Mouse (Mus musculus) left cerebral cortex, postnatal 10 days (tissue): ENCODE results near the gene Actn1. TPM values are rescaled to one million over a fixed set of nuclear protein-coding genes. Genes with fewer than 3 reads are reported as not detected.

Experiments
- DNase-seq, 2 experiments: peaks; one replicate each; pipeline ENCODE4 v3.0.0; 2021 to 2022; ENCODE audit warnings: low spot score in 2 of 2, mixed read lengths in 1 of 2; ENCODE audit errors: extremely low spot score in 1 of 2
- intact Hi-C: fragments of 180-260 bp; cut with DNase I; formaldehyde crosslinking; loops from one replicate; pipeline ENCODE4 v1.15.1; 2025
- total RNA-seq, 2 experiments: library from RNA; stranded (reverse); gene quantifications; 2 replicates each; pipeline ENCODE4 v1.2.3; 2021

Gene Actn1
- total RNA-seq, 2 experiments from 2014 or later, result 88.2 to 103 TPM

DNA sequence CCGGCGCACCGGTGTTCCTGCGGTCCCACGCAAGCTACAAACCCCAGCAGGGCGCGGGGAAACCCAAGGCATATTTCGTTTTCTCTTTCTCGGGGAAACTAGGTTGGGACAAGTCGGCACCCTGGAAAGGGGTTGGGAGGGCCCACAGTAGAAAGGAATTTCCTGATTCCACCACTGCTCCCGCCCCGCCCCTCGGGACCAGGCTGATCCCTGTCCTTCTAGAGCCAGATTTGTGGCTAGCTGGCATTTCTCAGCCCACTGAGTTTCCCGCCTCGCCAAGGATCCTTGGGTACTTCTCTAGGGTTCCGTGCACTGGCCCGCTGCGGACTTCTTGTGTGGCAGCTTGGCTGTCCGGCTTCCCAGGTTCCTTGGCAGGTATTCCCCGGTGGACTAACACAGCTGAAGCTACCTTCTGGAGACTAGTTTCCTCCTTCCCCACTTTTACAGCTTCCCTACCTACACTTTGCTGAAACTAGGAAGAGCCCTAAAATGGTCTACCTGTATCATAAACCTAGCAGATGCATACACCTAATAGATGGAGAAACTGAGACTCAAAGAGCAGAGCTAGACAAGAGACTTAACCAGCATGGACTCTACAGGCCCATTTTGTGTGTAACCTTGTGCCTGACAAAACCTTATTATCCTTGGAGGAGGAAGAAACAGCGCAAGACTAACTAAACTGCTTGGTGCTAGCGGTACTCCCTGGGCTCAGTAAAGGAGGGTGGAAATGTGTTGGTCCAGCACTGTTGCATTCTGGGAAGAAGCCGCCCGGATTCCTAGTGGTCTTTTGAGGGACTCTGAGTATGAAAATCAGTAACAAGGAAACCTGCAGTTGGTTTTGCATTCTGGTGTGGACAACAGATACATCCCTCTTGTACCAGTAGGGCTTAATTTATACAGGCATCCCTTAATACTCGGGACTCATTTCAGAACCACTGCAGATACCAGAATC is 849 bp upstream of the Actn1 start:
- intact Hi-C loops, result no loop called here
- no peak for DNase-seq

- DNase-seq, result peak; percentile 31 to 79
- intact Hi-C loops, result loop anchor here (5.0 kb wide), 2 partner anchors 62 to 108 kb away; no protein-coding TSS in a partner anchor
Observed at GRCm38 (mm10) chr12:80259216-80260055, 735 bp downstream of the Actn1 start.

DNA sequence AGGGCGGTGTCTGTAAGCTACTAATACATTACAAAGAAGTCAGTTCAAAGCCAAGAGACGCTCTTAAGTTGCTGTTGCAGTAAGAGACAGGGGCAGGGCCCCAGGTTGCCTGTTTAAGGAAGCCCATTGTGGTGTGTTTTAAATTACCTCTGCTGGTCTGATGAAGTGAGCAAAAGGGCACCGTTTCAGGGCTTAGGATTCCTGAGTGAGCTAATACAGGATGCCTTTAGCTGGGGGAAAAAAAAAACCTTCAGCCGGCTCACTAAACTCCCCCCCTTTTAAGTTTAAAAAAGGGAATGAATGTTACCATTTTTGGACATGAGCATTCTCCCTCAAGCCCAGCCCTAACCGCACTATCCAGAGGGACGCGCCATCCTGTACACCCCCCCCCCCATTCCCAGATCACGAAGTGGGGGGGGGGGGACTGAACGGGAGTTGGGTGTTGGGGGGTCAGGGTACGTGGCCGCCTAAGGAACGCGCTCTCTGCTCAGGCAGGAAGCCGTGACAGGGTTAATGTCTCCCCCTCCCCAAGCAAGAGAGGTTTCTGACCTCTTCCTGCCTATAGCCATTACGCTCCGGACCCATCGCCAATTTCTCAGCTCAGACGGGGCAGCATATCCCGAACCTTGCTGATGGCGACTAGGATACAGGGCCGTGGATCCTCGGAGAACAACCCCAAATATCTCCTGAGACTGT is 1.5 kb downstream of the Actn1 start:
- intact Hi-C loops, result loop anchor here (5.0 kb wide), 2 partner anchors 61 to 109 kb away; no protein-coding TSS in a partner anchor
- DNase-seq, result no peak

DNA sequence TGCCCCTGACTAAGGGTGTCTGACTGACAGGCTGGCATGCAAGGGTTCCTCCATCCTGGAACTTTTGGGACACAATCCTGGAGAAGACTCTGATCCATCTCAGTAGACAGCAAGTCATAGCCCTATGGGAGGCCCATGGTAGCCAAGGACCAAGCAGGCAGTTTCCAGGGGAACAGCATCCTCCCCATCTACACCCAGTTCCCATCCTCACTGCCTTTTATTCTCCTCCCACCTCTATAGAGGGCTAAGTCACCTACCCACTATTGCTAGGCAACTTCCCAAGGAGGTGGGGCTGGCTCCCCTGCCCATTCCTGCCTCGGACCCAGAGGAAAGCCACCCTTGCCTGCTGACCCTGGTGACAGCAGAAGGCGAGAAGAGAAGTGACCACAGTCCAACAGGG is 8.2 kb downstream of the Actn1 start:
- no peak for DNase-seq
- intact Hi-C loops, result no loop called here

GRCm38 (mm10) chr12:80251554-80251953 is 8.6 kb downstream of the Actn1 start:
- DNase-seq, result no peak
- intact Hi-C loops, result no loop called here

- no peak for DNase-seq
- intact Hi-C loops, result no loop called here
Observed at GRCm38 (mm10) chr12:80249539-80249938, 10.6 kb downstream of the Actn1 start.

DNA sequence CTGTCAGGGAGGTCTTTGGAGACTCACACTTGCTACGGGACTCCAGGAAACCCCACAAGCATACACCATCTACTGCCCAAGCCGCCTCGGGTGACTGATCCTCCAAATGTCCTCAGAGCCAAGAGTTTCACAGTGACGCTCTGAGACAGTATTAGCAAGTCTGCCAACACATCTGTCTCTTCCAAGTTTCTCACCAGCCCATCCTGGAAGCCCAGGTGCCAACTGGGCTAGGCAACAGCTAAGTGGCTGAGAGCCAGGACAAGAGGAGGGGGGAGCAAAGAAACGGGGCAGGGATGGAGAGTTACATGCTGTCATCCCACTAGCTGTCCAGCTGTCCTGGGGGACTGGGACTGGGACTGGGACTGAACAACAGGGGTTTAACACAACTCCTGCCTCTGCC is 13.1 kb downstream of the Actn1 start:
- intact Hi-C loops, result no loop called here
- no peak for DNase-seq

DNA sequence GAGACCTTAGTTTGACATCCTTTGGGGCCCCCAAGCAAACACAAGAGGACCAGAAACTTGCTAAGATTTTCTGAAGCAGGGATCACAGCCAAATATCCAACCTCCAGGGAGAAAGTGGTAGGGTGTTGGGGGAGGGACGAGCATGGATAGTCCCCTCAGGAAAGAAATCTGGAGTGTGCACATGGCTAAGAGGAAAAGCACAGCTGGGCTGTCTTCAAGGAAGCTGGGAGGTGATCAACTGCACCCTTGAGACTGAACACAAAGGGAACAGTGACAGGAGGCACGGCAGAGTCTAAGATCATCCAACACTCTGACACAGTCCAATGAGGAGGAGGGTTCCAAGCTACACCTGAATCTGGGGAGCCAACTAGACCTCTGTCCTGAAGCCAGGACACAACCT is 13.7 kb downstream of the Actn1 start:
- intact Hi-C loops, result no loop called here
- no peak for DNase-seq

- no peak for DNase-seq
- intact Hi-C loops, result no loop called here
Observed at GRCm38 (mm10) chr12:80244755-80245154, 15.4 kb downstream of the Actn1 start.

GRCm38 (mm10) chr12:80244127-80244526 is 16.0 kb downstream of the Actn1 start:
- no peak for DNase-seq
- intact Hi-C loops, result no loop called here

DNA sequence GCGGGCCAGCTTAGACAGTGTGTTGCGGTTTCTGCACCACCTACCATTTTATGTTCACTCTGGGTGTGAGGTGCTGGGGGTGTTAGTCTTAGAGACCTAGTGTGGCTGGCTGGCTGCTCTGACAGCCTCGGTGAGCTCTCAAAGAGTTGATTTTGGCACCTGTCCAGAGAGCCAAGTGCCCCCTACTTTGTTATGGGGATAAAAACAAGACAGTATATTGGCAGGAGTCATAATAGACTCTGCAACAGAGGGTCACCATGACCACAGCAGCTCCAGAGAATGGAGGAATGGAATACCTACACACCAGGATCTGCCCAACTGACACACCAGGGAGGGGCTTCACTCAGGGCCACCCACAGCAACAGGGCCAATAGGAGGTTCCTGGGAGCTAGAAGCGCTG is 16.8 kb downstream of the Actn1 start:
- no peak for DNase-seq
- intact Hi-C loops, result no loop called here

- DNase-seq, result peak; percentile 60 to 76
- intact Hi-C loops, result no loop called here
Observed at GRCm38 (mm10) chr12:80239445-80239844, 20.7 kb downstream of the Actn1 start.

GRCm38 (mm10) chr12:80238523-80238922 is 21.6 kb downstream of the Actn1 start:
- DNase-seq, result no peak
- intact Hi-C loops, result no loop called here

DNA sequence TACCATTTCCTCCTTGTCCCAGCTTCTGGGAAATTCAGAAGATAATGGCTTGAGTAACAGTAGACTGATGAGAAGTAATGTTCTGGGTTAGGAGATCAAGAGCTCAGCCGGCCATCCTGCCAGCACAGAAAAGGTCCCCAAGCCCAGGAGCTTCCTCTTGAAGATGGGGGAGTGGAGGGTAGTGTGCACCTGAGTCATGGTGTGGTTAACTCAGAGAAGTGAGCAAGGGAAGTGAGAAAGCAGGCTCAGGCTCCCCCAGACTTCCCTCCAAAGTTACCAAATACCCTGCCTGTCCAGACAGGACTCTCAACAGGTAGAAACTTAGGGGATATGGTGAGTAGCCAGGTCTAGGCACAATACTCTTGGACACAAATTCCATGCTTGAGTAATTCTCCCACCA is 24.9 kb downstream of the Actn1 start:
- DNase-seq, result no peak
- intact Hi-C loops, result no loop called here

DNA sequence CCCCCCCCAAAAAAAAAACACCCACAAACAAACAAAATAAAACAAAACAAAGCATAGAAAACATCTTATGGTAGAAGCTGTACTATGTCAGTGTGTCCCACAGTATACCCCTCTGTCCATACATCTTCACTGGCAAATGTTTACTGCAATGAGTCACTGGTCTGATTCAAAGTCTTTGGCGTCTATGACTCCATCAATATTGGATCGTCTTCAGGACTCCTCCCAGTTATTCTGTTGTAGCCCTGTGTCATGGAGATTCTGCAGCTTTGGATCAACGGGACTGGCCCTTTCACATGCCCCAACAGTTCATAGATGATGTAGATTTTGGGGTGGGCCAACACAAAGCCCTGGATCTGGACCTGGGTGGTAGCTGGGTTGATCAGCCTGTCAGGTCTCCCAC is 25.9 kb downstream of the Actn1 start:
- intact Hi-C loops, result no loop called here
- DNase-seq, result no peak

DNA sequence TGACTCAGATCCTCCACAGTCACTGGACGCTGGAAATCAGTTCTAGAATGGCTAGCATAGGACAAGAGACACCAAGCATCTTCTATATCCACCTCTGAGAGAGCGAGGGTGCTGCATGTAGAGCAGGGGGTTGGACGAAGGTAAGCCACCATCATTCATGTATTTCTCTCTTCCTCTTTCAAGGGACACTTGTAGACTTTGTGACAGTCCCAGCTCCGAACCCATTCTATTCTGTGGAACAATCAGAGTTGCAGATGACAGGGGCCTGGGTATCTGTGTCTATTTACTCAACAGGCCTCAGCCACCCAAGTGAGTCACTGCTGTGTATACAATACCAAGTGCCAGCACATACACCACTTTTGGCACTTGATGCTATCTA is 27.3 kb downstream of the Actn1 start:
- intact Hi-C loops, result no loop called here
- DNase-seq, result no peak

DNA sequence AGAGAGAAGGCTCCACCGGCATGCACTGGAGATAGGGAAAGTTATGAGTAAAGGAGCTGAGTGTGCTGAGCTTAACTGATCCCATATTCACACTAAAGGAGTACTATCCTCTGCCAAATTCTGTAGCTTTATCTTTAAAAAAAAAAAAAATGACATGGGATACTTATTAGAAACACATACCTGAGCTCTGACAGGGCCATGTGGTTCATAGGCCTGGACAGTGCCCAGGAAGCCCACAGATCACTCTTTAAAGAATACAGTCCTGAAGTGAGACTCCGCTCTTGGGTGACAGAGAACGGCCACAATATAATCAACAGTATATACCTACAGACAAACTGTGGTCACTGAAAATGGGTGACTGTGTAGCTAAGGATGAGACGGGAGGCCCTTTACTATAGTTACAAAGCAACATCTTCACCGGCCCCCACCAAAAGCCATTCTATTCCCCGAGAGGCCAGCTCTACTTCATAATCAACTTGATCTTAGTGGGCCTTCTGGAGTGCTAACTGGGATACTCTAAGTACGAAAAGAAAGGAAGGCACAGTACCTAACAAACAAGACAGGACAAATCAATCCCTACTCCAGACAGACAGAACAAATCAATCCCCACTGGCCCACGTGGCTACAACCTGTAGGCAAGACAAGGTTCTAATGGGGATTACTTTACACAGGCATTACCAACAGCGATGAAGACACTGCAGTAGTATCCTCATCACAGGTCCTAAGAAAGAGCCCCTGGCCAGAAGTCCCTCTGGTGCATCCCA is 27.9 kb downstream of the Actn1 start:
- intact Hi-C loops, result no loop called here
- DNase-seq, result no peak

- DNase-seq, result peak in 1 of 2 experiments; percentile 75
- intact Hi-C loops, result no loop called here
Observed at GRCm38 (mm10) chr12:80231317-80231716, 28.9 kb downstream of the Actn1 start.

DNA sequence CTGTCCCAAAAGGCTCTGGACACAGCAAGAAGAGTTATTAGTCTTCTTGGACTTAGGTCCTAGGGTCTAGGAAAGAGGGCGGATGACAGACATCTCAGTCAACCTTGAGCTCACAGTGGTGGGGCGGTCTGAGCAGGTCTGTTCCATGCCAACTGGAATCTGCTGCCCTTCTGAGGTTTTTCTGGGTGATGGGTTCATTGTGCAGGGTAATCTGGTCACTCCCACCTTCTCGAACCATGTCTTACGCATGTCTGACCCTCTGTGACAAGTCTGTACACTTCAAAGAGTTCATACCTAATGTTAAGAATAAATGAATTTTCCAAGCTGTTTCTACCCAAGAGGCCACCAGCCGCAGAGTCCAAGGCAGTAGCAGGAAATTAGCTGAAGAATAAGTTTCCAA is 29.3 kb downstream of the Actn1 start:
- intact Hi-C loops, result no loop called here
- DNase-seq, result no peak
